Mouse (Mus musculus): ENCODE measurements around the gene Gm20388. TPM values are rescaled to one million over a fixed set of nuclear protein-coding genes. Genes with fewer than 3 reads are reported as not detected.
"Not testable (repeated sequence)": the region's sequence is repeated elsewhere in the genome, so short reads cannot be mapped to it uniquely, and the experiment has no call there.

Gm20388 gene
- total RNA-seq, 2 experiments from 2014 or later, result 11.4 to 18.1 TPM

- peak; percentile 43 for ATAC-seq (replicated peaks; ENCODE audit: low FRiP score, low TSS enrichment, poor library complexity, severe bottlenecking)
Measured at GRCm38 (mm10) chr8:122301866-122302265, 2391.2 kb downstream of the Gm20388 start.

GRCm38 (mm10) chr8:122303451-122303850 is 2392.8 kb downstream of the Gm20388 start:
- no peak for ATAC-seq (replicated peaks; ENCODE audit: low FRiP score, low TSS enrichment, poor library complexity, severe bottlenecking)

GRCm38 (mm10) chr8:122304058-122304457 is 2393.4 kb downstream of the Gm20388 start:
- no peak for ATAC-seq (replicated peaks; ENCODE audit: low FRiP score, low TSS enrichment, poor library complexity, severe bottlenecking)

- ATAC-seq (replicated peaks; ENCODE audit: low FRiP score, low TSS enrichment, poor library complexity, severe bottlenecking), result no peak
Measured at GRCm38 (mm10) chr8:122306660-122307399, 2396.2 kb downstream of the Gm20388 start.

- ATAC-seq (replicated peaks; ENCODE audit: low FRiP score, low TSS enrichment, poor library complexity, severe bottlenecking), result no peak
Measured at GRCm38 (mm10) chr8:122307836-122308235, 2397.2 kb downstream of the Gm20388 start.

- ATAC-seq (replicated peaks; ENCODE audit: low FRiP score, low TSS enrichment, poor library complexity, severe bottlenecking), result peak; percentile 60
Measured at GRCm38 (mm10) chr8:122309272-122309671, 2398.6 kb downstream of the Gm20388 start.

- ATAC-seq (replicated peaks; ENCODE audit: low FRiP score, low TSS enrichment, poor library complexity, severe bottlenecking), result no peak
Measured at GRCm38 (mm10) chr8:122311115-122311514, 2400.5 kb downstream of the Gm20388 start.

GRCm38 (mm10) chr8:122312553-122312952 is 2401.9 kb downstream of the Gm20388 start:
- ATAC-seq (replicated peaks; ENCODE audit: low FRiP score, low TSS enrichment, poor library complexity, severe bottlenecking), result no peak

- ATAC-seq (replicated peaks; ENCODE audit: low FRiP score, low TSS enrichment, poor library complexity, severe bottlenecking), result peak; percentile 14; the same call in 1 of the 2 replicates
Measured at GRCm38 (mm10) chr8:122313310-122313709, 2402.7 kb downstream of the Gm20388 start.

GRCm38 (mm10) chr8:122314899-122315496 is 2404.4 kb downstream of the Gm20388 start:
- ATAC-seq (replicated peaks; ENCODE audit: low FRiP score, low TSS enrichment, poor library complexity, severe bottlenecking), result no peak

GRCm38 (mm10) chr8:122316402-122316801 is 2405.8 kb downstream of the Gm20388 start:
- no peak for ATAC-seq (replicated peaks; ENCODE audit: low FRiP score, low TSS enrichment, poor library complexity, severe bottlenecking)

- no peak for ATAC-seq (replicated peaks; ENCODE audit: low FRiP score, low TSS enrichment, poor library complexity, severe bottlenecking)
Measured at GRCm38 (mm10) chr8:122317918-122318475, 2407.4 kb downstream of the Gm20388 start.

- ATAC-seq (replicated peaks; ENCODE audit: low FRiP score, low TSS enrichment, poor library complexity, severe bottlenecking), result no peak
Measured at GRCm38 (mm10) chr8:122319045-122319707, 2408.5 kb downstream of the Gm20388 start.

GRCm38 (mm10) chr8:122319708-122320075 is 2409.1 kb downstream of the Gm20388 start:
- ATAC-seq (replicated peaks; ENCODE audit: low FRiP score, low TSS enrichment, poor library complexity, severe bottlenecking), result no peak

GRCm38 (mm10) chr8:122320541-122320940 is 2409.9 kb downstream of the Gm20388 start:
- ATAC-seq (replicated peaks; ENCODE audit: low FRiP score, low TSS enrichment, poor library complexity, severe bottlenecking), result no peak

GRCm38 (mm10) chr8:122321455-122321921 is 2410.8 kb downstream of the Gm20388 start:
- peak; percentile 68 for ATAC-seq (replicated peaks; ENCODE audit: low FRiP score, low TSS enrichment, poor library complexity, severe bottlenecking)

- ATAC-seq (replicated peaks; ENCODE audit: low FRiP score, low TSS enrichment, poor library complexity, severe bottlenecking), result peak; percentile 1; the same call in 1 of the 2 replicates
Measured at GRCm38 (mm10) chr8:122322126-122322525, 2411.5 kb downstream of the Gm20388 start.

GRCm38 (mm10) chr8:122322792-122323191 is 2412.2 kb downstream of the Gm20388 start:
- 0 out of 2 replicates have a peak, but pooled peaks have one; percentile 1 for ATAC-seq (replicated peaks; ENCODE audit: low FRiP score, low TSS enrichment, poor library complexity, severe bottlenecking)

GRCm38 (mm10) chr8:122323951-122324402 is 2413.3 kb downstream of the Gm20388 start:
- ATAC-seq (replicated peaks; ENCODE audit: low FRiP score, low TSS enrichment, poor library complexity, severe bottlenecking), result not testable (repeated sequence)

- no peak for ATAC-seq (replicated peaks; ENCODE audit: low FRiP score, low TSS enrichment, poor library complexity, severe bottlenecking)
Measured at GRCm38 (mm10) chr8:122325196-122325595, 2414.6 kb downstream of the Gm20388 start.

All from megakaryocyte-erythroid progenitor cell, adult 5-6 weeks (primary cell).